Mouse (Mus musculus) neural tube, embryonic 10.5 days (tissue): ENCODE measurements around the gene Surf2.

Experiments
- DNase-seq: peaks from one replicate; pipeline ENCODE4 v3.0.0-alpha.2; 2017; ENCODE audit warnings: low spot score; ENCODE audit errors: extremely low spot score

Surf2 gene

DNA sequence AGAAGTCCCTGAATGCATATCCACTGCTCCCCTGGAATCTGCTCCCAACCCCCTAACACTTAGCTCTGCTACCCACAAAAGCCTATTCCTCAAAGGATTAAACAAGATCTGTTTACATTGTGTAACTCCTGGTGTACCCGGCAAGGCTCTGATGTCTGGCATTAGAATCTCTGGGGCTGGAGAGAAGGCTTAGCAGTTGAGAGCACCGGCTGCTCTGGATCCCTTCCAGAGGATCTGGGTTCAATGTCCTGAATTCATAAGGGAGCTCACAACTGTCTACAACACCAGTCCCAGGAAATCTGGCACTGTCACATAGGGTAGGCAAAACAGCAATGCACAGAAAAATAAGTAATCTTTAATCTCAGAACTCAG lies 41.3 kb downstream of the Surf2 start:
- DNase-seq: no peak

DNA sequence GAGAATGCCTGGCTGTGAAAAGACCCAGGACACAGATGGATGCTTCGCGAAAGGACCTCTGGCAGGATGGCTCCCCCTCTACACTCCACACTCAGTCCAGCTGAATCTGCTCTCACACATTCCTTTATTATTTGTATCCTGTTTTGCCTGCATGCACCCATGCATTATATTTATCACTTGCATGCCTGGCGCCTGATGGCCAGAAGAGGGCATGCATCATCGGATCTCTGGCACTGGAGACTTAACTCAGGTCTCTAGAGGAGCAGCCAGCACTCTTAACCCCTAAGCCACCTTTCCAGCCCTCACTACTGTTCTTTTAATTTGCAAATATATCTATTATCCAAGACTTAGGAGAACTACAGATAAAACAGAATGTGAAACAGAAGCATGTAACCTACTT lies 44.6 kb downstream of the Surf2 start:
- DNase-seq: no peak

DNA sequence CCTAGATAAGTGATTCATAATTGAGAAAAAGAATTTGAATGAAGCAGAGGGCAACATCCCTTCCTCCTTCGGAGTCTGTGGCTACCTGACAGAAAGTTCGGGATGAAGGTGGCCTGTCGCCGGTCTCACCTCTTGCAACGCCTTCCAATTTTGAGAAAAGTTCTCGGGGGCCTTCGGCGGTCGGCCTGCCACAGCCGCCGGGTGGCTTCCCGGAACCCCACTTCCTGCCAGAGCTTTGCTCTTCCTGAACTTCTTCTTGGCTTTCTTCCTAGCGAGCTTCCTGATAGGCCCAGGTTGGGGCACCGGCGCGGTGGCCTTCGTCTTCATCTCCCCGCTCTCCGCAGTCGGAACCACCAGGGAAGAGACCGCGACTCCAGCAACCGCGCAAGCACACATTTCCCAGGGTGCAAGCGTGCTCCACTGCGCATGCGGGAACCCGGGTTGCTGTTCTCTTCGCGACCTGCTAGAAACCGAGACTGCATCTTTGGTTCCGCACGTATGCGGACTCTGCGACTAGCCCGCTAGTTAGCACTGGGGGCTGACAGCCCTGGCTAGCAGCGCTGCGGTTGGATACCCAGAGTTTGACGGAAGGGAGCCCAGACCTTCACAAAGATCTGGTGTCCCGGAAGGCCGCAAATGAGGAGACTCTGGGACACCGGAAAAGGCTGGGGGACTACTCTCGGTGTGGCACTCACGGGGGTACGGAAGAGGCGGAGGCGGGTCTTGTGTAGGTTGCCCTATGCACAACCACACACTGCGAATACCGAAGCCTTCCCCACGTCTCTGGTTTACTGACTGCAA lies 48.0 kb downstream of the Surf2 start, which contains the start of gene Rexo4:
Rexo4 (minus strand) TSS at position 464 of the 801 bp plus-strand sequence.
- peak; percentile 95 for DNase-seq

DNA sequence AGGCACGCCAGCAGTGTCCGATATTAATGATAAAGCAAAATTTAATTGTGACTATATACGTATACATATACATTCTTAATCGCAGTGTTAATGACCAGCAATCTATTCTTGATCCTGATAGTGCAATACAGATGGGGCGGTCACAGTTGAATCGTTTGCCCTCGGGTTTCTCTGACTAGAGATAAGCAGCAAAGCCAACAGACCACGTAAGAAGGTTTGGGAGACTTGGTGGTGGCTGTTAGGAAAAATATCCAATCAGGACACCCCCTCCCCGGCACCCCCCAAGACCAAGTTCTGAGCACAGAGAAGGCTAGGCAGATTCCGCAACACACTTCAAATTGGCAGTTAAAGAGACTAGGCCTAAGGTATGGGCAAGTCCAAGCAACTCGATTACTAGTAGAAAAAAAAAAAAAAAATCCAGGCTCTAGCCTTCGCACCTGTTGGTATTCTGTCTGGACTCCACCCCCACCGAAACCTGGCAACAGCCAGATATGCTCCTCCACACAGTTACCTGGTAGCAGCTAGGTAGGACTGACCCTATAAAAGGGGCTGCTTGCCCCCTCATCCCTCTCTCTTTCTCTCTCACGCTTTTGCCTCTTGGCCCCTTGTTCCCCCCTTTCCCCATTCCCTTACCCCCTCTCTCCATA lies 48.7 kb downstream of the Surf2 start:
- DNase-seq: no peak

DNA sequence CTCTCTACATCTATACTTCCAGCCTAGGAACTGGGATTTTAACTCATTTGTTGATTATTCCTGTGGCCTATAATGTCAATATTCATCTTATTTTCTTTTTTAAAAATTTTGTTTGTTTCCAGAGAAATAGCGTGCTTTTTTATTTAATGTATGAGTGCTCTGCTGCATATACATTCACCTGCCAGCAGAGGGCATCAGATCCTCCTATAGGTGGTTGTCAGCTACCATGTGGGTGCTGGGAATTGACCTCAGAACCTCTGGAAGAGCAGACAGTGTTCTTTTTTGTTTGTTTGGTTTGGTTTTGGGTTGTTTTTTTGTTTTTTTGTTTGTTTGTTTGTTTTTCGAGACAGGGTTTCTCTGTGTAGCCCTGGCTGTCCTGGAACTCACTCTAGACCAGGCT lies 51.1 kb downstream of the Surf2 start:
- no peak for DNase-seq
